Mouse (Mus musculus): ENCODE data around the gene Olfr837.

DNA sequence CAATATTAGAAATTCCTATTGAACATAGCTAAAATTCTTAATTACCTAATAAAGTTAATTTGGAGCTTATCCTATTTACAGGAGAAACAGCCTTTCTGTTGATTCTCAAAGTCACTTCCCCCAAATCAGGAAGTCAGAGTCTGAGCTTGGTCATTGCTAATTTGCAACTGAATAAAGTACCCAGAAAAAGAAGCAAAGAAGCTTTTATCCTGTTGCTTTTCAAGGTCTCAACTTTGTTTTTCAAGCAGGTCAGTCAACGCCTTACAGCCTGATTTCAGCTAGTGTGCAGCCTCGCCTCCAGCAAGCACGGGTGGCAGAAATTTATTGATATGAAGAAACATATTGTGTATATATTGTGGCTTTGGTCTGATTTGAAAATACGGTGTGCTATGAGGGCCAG lies 38.8 kb upstream of the Olfr837 start:
- no peak for TF ChIP-seq CTCF (conservative IDR thresholded peaks at IDR 0.05; ENCODE audit: low read length)
- TF ChIP-seq POU5F1 (IDR thresholded peaks at IDR 0.05; ENCODE audit: borderline replicate concordance, low read length), result no peak

All from E14TG2a.4 (cell line).